Comparison of ENCODE assay signal across 22 mouse cellular contexts in genomic region chr6:131411116-131411843, GRCm38 (mm10). TPM values are rescaled to one million over a fixed set of nuclear protein-coding genes. Genes with fewer than 3 reads are reported as not detected.
DNase-seq lines count a peak whose midpoint lies in the region; ATAC-seq and TF ChIP-seq lines count a peak whose summit lies in the region.
"Had no signal": no experiment of that assay in that cellular context is flagged by ENCODE, and none has a peak within 500 bp of the region (broad histone marks: within the 10 kb centered on the region; RNA-seq: fewer than 3 reads in every experiment).

No protein-coding gene starts in this region.

- no peaks in the 10 kb centered on the region for H3K9me3 ChIP-seq in heart, embryonic 13.5 days
- no peaks in the 10 kb centered on the region for H3K9me3 ChIP-seq in lung, embryonic 15.5 days
- H3K9me3 ChIP-seq: hindbrain, embryonic 13.5 days; midbrain, embryonic 12.5 days had no signal

- H3K79me2 ChIP-seq in myocyte (ENCODE audit: control insufficient read depth, insufficient read depth): no peaks in the 10 kb centered on the region

- intact Hi-C loops in heart, postnatal 36 days (cut with DNase I): no loop called here

- H3K4me1 ChIP-seq in heart, embryonic 13.5 days: peaks cover 6% of the 10 kb centered on the region; the same call in 1 of the 2 replicates
- no peaks in the 10 kb centered on the region for H3K4me1 ChIP-seq in lung, embryonic 15.5 days
- H3K4me1 ChIP-seq: hindbrain, embryonic 13.5 days; midbrain, embryonic 12.5 days had no signal

- no peaks in the 10 kb centered on the region for H3K36me3 ChIP-seq in heart, embryonic 13.5 days
- H3K36me3 ChIP-seq in lung, embryonic 15.5 days: no peaks in the 10 kb centered on the region
- no peaks in the 10 kb centered on the region for H3K36me3 ChIP-seq in myocyte (ENCODE audit: control insufficient read depth, insufficient read depth)
- H3K36me3 ChIP-seq: hindbrain, embryonic 13.5 days; midbrain, embryonic 12.5 days had no signal

- WGBS in heart, embryonic 13.5 days: 64% methylated on average over 6 of the region's 6 CpGs
- 35% methylated on average over 6 of the region's 6 CpGs for WGBS in lung, embryonic 15.5 days

- H3K4me3 ChIP-seq in heart, embryonic 13.5 days: no peak overlapping the region
- H3K4me3 ChIP-seq in lung, embryonic 15.5 days: no peak overlapping the region
- no peak overlapping the region for H3K4me3 ChIP-seq in myocyte
- H3K4me3 ChIP-seq: hindbrain, embryonic 13.5 days; layer of hippocampus, adult 2 months; midbrain, embryonic 12.5 days had no signal

- H3K4me2 ChIP-seq in heart, embryonic 13.5 days: no peak overlapping the region
- H3K4me2 ChIP-seq in lung, embryonic 15.5 days: no peak overlapping the region
- peak overlapping the region; percentile 10 for H3K4me2 ChIP-seq in myocyte (ENCODE audit: low read depth)
- H3K4me2 ChIP-seq: hindbrain, embryonic 13.5 days; midbrain, embryonic 12.5 days had no signal

- H3K9ac ChIP-seq in heart, embryonic 13.5 days: no peak overlapping the region
- no peak overlapping the region for H3K9ac ChIP-seq in lung, embryonic 15.5 days
- H3K9ac ChIP-seq: forebrain, postnatal 0 days; hindbrain, embryonic 13.5 days; midbrain, embryonic 12.5 days had no signal

- H3K27ac ChIP-seq in heart, embryonic 13.5 days (replicated peaks): peak overlapping the region; percentile 42
- peak overlapping the region; percentile 8; the same call in 1 of the 2 replicates for H3K27ac ChIP-seq in lung, embryonic 15.5 days
- H3K27ac ChIP-seq: hindbrain, embryonic 13.5 days; layer of hippocampus, adult 2 months; midbrain, embryonic 12.5 days had no signal

- no peak for DNase-seq in heart, postnatal 36 days
- no peak for DNase-seq in lung, adult 18-20 months
- peak; percentile 59 for DNase-seq in Muller cell, postnatal 12 days (ENCODE audit: inconsistent ontology term)
- DNase-seq in cerebellum, adult 8-10 months: no peak
- no peak for DNase-seq in adrenal gland, adult 2 months
- DNase-seq: cerebellum, adult 11-12 months; cerebellum, postnatal 14 days; forebrain, postnatal 0 days; gastrocnemius, postnatal 14 days; heart, adult 18-20 months; heart, postnatal 14 days; kidney, adult 2 months; kidney, postnatal 25 days; right cerebral cortex, postnatal 25 days; spleen, adult 18-20 months had no signal

- ATAC-seq in heart, embryonic 13.5 days (ENCODE audit: extremely low read depth, insufficient number of reproducible peaks, low FRiP score, low TSS enrichment): no peak
- ATAC-seq in lung, embryonic 15.5 days (ENCODE audit: borderline replicate concordance, extremely low read depth, low FRiP score, low TSS enrichment): peak; percentile 55; the same call in 1 of the 2 replicates
- ATAC-seq: forebrain, postnatal 0 days had no signal

- no peaks in the 10 kb centered on the region for H3K27me3 ChIP-seq in heart, embryonic 13.5 days (replicated peaks)
- no peaks in the 10 kb centered on the region for H3K27me3 ChIP-seq in lung, embryonic 15.5 days
- no peaks in the 10 kb centered on the region for H3K27me3 ChIP-seq in myocyte (ENCODE audit: control insufficient read depth, insufficient read depth, insufficient read length)
- H3K27me3 ChIP-seq: hindbrain, embryonic 13.5 days; midbrain, embryonic 12.5 days had no signal

- H3ac ChIP-seq in myocyte (ENCODE audit: control insufficient read depth, insufficient read length): no peak overlapping the region

- TF ChIP-seq POLR2A in myocyte (IDR thresholded peaks at IDR 0.05; ENCODE audit: insufficient read length, low read depth): no peak

TF ChIP-seq in myocyte, 11 proteins besides CTCF, POLR2A, EP300 and RAD21:
- no peak for TF ChIP-seq MYOD1 (IDR thresholded peaks at IDR 0.05; ENCODE audit: control insufficient read depth in 1 of 3, insufficient read length in 2 of 3, low read depth in 2 of 3)
- no peak for TF ChIP-seq REST (IDR thresholded peaks at IDR 0.05; ENCODE audit: insufficient read depth, insufficient read length)

RNA-seq across cellular contexts. Expression of gene Ybx3, which starts 23.0 kb away (rescaled TPM):
- 36.9 and 43.2 TPM in 2 replicates for polyA plus RNA-seq in heart, embryonic 13.5 days (2015; fragmentation: Nextera tagmentation; extraction: Ambion mirVana)
- total RNA-seq in heart, postnatal 36 days (2021): 100 to 1,000 TPM; 242 to 252 TPM
- 47.2 and 49.8 TPM in 2 replicates for polyA plus RNA-seq in lung, embryonic 15.5 days (2015; fragmentation: Nextera tagmentation; extraction: Ambion mirVana)
- 768 TPM for polyA plus RNA-seq in myocyte (2012; fragmentation: generic; extraction: Trizol)
- total RNA-seq in adrenal gland, adult 2 months (2021): 100 to 1,000 TPM; 187 to 267 TPM
- 60.1 and 184 TPM in 2 replicates for polyA plus RNA-seq in adrenal gland, adult 2 months (2012; rRNA removed)

RNA-seq across cellular contexts. Expression of gene Styk1, which starts 57.9 kb away (rescaled TPM):
- 0.71 and 1.1 TPM in 2 replicates for polyA plus RNA-seq in heart, embryonic 13.5 days (2015; fragmentation: Nextera tagmentation; extraction: Ambion mirVana)
- under 1 TPM; 0.22 to 0.30 TPM for total RNA-seq in heart, postnatal 36 days (2021)
- polyA plus RNA-seq in lung, embryonic 15.5 days (2015; fragmentation: Nextera tagmentation; extraction: Ambion mirVana): 0.98 and 2.1 TPM in 2 replicates
- polyA plus RNA-seq in myocyte (2012; fragmentation: generic; extraction: Trizol): 0.06 TPM
- total RNA-seq in adrenal gland, adult 2 months (2021): under 1 TPM; 0.12 to 0.52 TPM
- 0.17 TPM in 1 of 2 replicates, not detected in the other for polyA plus RNA-seq in adrenal gland, adult 2 months (2012; rRNA removed)
- total RNA-seq: liver, adult 2 months had no signal
- polyA plus RNA-seq: liver, adult 2 months had no signal
